Mouse (Mus musculus) MEL (cell line): ENCODE measurements at regions not wholly inside any gene's neighbourhood (a gene's known extent, or its start where the extent isn't known, plus 50 kb on each side); places are given as distances from the start of the nearest gene placed in this dataset.

Source experiments
- DNase-seq: peaks from one replicate; pipeline ENCODE4 v3.0.0; 2011; ENCODE audit warnings: low read depth, low spot score
- H3K27ac ChIP-seq: 2 replicates; pipeline ENCODE4 v1.5.1; 2012; ENCODE audit warnings: low read depth, mild to moderate bottlenecking, control low read depth, low read length, moderate library complexity; ENCODE audit not compliant: control insufficient read depth
- H3K27me3 ChIP-seq, 2 experiments: fragments of 150-350 bp in 1 of 2; sonication (generic) in 1 of 2; 2 replicates each; pipeline ENCODE4 v1.6.1; 2012; ENCODE audit warnings: low read length in 2 of 2, mild to moderate bottlenecking in 2 of 2, improper control_type of control experiment in 1 of 2, moderate library complexity in 1 of 2; ENCODE audit not compliant: insufficient read depth in 2 of 2, control insufficient read depth in 1 of 2
- H3K36me3 ChIP-seq, 2 experiments: 2 replicates each; pipeline ENCODE4 v1.6.1; 2012 to 2014; ENCODE audit warnings: low read length in 2 of 2, improper control_type of control experiment in 1 of 2, inconsistent platforms in 1 of 2, mild to moderate bottlenecking in 1 of 2; ENCODE audit not compliant: insufficient read depth in 2 of 2, control insufficient read depth in 1 of 2
- H3K4me1 ChIP-seq, 2 experiments: fragments of 150-350 bp in 1 of 2; sonication (generic) in 1 of 2; 2 replicates each; pipeline ENCODE4 v1.6.1; 2012; ENCODE audit warnings: low read length in 2 of 2, improper control_type of control experiment in 1 of 2, mild to moderate bottlenecking in 1 of 2; ENCODE audit not compliant: insufficient read depth in 2 of 2, control insufficient read depth in 1 of 2
- H3K4me3 ChIP-seq, 2 experiments: fragments of 150-350 bp in 1 of 2; sonication (generic) in 1 of 2; 2 replicates each; pipeline ENCODE4 v1.5.1; 2012; ENCODE audit warnings: low read depth in 2 of 2, low read length in 2 of 2, mild to moderate bottlenecking in 2 of 2, moderate library complexity in 2 of 2, control low read depth in 1 of 2, improper control_type of control experiment in 1 of 2; ENCODE audit not compliant: control insufficient read depth in 1 of 2, insufficient read depth in 1 of 2
- H3K79me2 ChIP-seq: 2 replicates; pipeline ENCODE4 v1.6.1; 2012; ENCODE audit warnings: mild to moderate bottlenecking, low read length, moderate library complexity; ENCODE audit not compliant: control insufficient read depth, poor library complexity, insufficient read depth
- H3K9ac ChIP-seq: 2 replicates; pipeline ENCODE4 v1.6.1; 2012; ENCODE audit warnings: low read depth, mild to moderate bottlenecking, control low read depth, low read length, moderate library complexity; ENCODE audit not compliant: control insufficient read depth, poor library complexity, severe bottlenecking
- H3K9me3 ChIP-seq: fragments of 150-350 bp; sonication (generic); replicated peaks from 2 replicates; pipeline ENCODE4 v1.6.1; 2012; ENCODE audit warnings: mild to moderate bottlenecking, low read length, improper control_type of control experiment, moderate library complexity; ENCODE audit not compliant: insufficient read depth
- CHD1 ChIP-seq: IDR thresholded peaks from 2 replicates; pipeline ENCODE4 v1.6.1; 2012; ENCODE audit warnings: low read depth, mild to moderate bottlenecking, inconsistent platforms, low read length, improper control_type of control experiment
- CHD2 ChIP-seq: IDR thresholded peaks from 2 replicates; pipeline ENCODE4 v1.6.1; 2011; ENCODE audit warnings: low read length, improper control_type of control experiment
- EP300 ChIP-seq, 2 experiments: IDR thresholded peaks; 2 replicates each; pipeline ENCODE4 v1.6.1; 2011; ENCODE audit warnings: improper control_type of control experiment in 2 of 2, low read length in 2 of 2, low read depth in 1 of 2, mild to moderate bottlenecking in 1 of 2
- GABPA ChIP-seq: IDR thresholded peaks from 2 replicates; pipeline ENCODE4 v1.6.1; 2012; ENCODE audit warnings: low read depth, mild to moderate bottlenecking, inconsistent platforms, low read length, improper control_type of control experiment, moderate library complexity
- GATA1 ChIP-seq: IDR thresholded peaks from 2 replicates; pipeline ENCODE4 v1.6.1; 2011; ENCODE audit warnings: low read depth, low read length, improper control_type of control experiment
- JUND ChIP-seq: IDR thresholded peaks from 2 replicates; pipeline ENCODE4 v1.6.1; 2011; ENCODE audit warnings: low read depth, mild to moderate bottlenecking, improper control_type of control experiment, low read length
- MAFK ChIP-seq: IDR thresholded peaks from 2 replicates; pipeline ENCODE4 v1.6.1; 2011; ENCODE audit warnings: low read depth, mild to moderate bottlenecking, low read length, improper control_type of control experiment, borderline replicate concordance
- MAX ChIP-seq: IDR thresholded peaks from 2 replicates; pipeline ENCODE4 v1.6.1; 2011; ENCODE audit warnings: low read length, improper control_type of control experiment
- MAZ ChIP-seq: IDR thresholded peaks from 2 replicates; pipeline ENCODE4 v1.6.1; 2012; ENCODE audit warnings: low read depth, mild to moderate bottlenecking, inconsistent platforms, low read length, improper control_type of control experiment
- MEF2A ChIP-seq: IDR thresholded peaks from 2 replicates; pipeline ENCODE4 v1.6.1; 2014; ENCODE audit warnings: low read depth, mild to moderate bottlenecking, inconsistent platforms, low read length, improper control_type of control experiment; ENCODE audit not compliant: poor library complexity, insufficient replicate concordance, severe bottlenecking; ENCODE audit errors: extremely low read depth
- NELFE ChIP-seq: IDR thresholded peaks from 2 replicates; pipeline ENCODE4 v1.6.1; 2011; ENCODE audit warnings: low read depth, low read length, improper control_type of control experiment
- NRF1 ChIP-seq: IDR thresholded peaks from 2 replicates; pipeline ENCODE4 v1.6.1; 2014; ENCODE audit warnings: low read depth, mild to moderate bottlenecking, inconsistent platforms, low read length, improper control_type of control experiment, moderate library complexity; ENCODE audit not compliant: poor library complexity, insufficient read depth, severe bottlenecking
- POLR2AphosphoS2 ChIP-seq: IDR thresholded peaks from 2 replicates; pipeline ENCODE4 v1.6.1; 2011; ENCODE audit warnings: low read length, improper control_type of control experiment
- SMC3 ChIP-seq: IDR thresholded peaks from 2 replicates; pipeline ENCODE4 v1.6.1; 2011; ENCODE audit warnings: low read depth, low read length, improper control_type of control experiment
- TAL1 ChIP-seq: IDR thresholded peaks from 2 replicates; pipeline ENCODE4 v1.6.1; 2012; ENCODE audit warnings: mild to moderate bottlenecking, inconsistent platforms, low read length, moderate library complexity, mixed read lengths
- TCF12 ChIP-seq: IDR thresholded peaks from 2 replicates; pipeline ENCODE4 v1.6.1; 2014; ENCODE audit warnings: low read depth, mild to moderate bottlenecking, inconsistent platforms, low read length, improper control_type of control experiment, moderate library complexity
- USF1 ChIP-seq: IDR thresholded peaks from 2 replicates; pipeline ENCODE4 v1.6.1; 2014; ENCODE audit warnings: low read depth, mild to moderate bottlenecking, inconsistent platforms, low read length, improper control_type of control experiment, moderate library complexity
- USF2 ChIP-seq, 2 experiments: IDR thresholded peaks; 2 replicates each; pipeline ENCODE4 v1.6.1; 2011 to 2012; ENCODE audit warnings: improper control_type of control experiment in 2 of 2, low read length in 2 of 2, borderline replicate concordance in 1 of 2, inconsistent platforms in 1 of 2, low read depth in 1 of 2, mild to moderate bottlenecking in 1 of 2; ENCODE audit not compliant: insufficient read depth in 1 of 2
- ZC3H11A ChIP-seq: IDR thresholded peaks from 2 replicates; pipeline ENCODE4 v1.6.1; 2012; ENCODE audit warnings: low read depth, mild to moderate bottlenecking, inconsistent platforms, low read length, improper control_type of control experiment
- ZKSCAN1 ChIP-seq: IDR thresholded peaks from 2 replicates; pipeline ENCODE4 v1.6.1; 2012; ENCODE audit warnings: low read depth, mild to moderate bottlenecking, inconsistent platforms, low read length, improper control_type of control experiment, moderate library complexity
- ZNF384 ChIP-seq: IDR thresholded peaks from 2 replicates; pipeline ENCODE4 v1.6.1; 2012; ENCODE audit warnings: low read depth, mild to moderate bottlenecking, inconsistent platforms, low read length, improper control_type of control experiment

GRCm38 (mm10) chr9:89523705-89524104 is 99.2 kb downstream of the Minar1 start:
- Histone ChIP-seq H3K27ac (no peak overlapping the region), H3K4me3 (no peak overlapping the region), H3K9ac (no peak overlapping the region), H3K27me3 (no peaks in the 10 kb centered on the region), H3K4me1 (no peaks in the 10 kb centered on the region), H3K79me2 (no peaks in the 10 kb centered on the region), H3K9me3 (no peaks in the 10 kb centered on the region), H3K36me3 (no peaks in the 10 kb centered on the region)
- DNase-seq = no peak
- TF ChIP-seq USF2 (IDR thresholded peaks at IDR 0.05; ENCODE audit: borderline replicate concordance in 1 of 2, insufficient read depth in 1 of 2, low read depth in 1 of 2, low read length in 2 of 2) = no peak
- TF ChIP-seq NRF1 = no peak
- TF ChIP-seq ZC3H11A = no peak
- TF ChIP-seq ZNF384 = no peak
- TF ChIP-seq NELFE = no peak
- TF ChIP-seq CHD1 = no peak
- no peak for TF ChIP-seq MEF2A
- no peak for TF ChIP-seq MAX
- TF ChIP-seq USF1 = no peak
- TF ChIP-seq TAL1 = no peak
- no peak for TF ChIP-seq TCF12
- TF ChIP-seq GATA1 = no peak

DNA sequence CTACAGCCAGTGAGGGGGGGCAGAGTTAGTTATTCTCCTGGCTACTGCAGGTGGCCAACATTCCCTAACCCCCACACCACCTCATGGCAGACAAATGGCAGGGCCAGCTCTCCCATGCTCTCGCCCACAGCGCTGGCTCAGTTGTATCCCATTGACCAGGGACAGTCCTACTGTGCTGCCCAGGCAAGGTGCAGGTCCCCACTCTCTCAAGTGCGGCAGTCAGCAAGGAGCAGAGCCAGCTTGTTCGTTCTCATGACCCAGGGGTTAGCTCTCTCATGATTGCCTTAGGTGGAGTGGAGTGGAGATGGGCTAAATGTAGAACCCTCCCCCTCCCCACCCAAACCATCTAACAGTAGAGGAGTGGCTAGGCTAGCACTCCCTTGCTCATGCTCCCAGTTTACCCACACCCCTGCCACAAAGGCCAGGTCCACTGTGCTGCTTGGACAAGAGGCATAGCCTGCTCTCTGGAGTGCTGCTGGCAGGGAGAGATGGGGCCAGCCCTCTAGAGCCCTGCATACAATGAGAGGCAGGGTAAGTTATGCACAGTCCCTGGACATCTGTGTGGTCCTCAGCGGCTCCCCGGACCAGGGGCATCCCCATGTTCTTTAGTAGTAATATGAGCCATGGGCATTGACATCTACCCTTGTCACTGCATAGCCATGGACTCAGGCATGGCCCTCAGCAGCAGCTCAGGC is 114.4 kb downstream of the Minar1 start:
- no peaks in the 10 kb centered on the region for H3K36me3 ChIP-seq
- no peak overlapping the region for H3K27ac ChIP-seq
- no peak overlapping the region for H3K4me3 ChIP-seq
- H3K79me2 ChIP-seq = no peaks in the 10 kb centered on the region
- H3K9me3 ChIP-seq = no peaks in the 10 kb centered on the region
- H3K9ac ChIP-seq = no peak overlapping the region
- no peaks in the 10 kb centered on the region for H3K4me1 ChIP-seq
- DNase-seq = no peak
- H3K27me3 ChIP-seq = no peaks in the 10 kb centered on the region
- TF ChIP-seq ZKSCAN1 (no peak), MAFK (no peak), SMC3 (no peak), NRF1 (no peak), EP300 (IDR thresholded peaks at IDR 0.05; ENCODE audit: low read depth in 1 of 2, low read length in 2 of 2) (no peak), CHD1 (no peak), USF1 (no peak), TAL1 (no peak), CHD2 (no peak), MAX (no peak), POLR2AphosphoS2 (no peak), GABPA (no peak), MAZ (no peak), ZNF384 (no peak), JUND (no peak)
